Mouse (Mus musculus) gastrocnemius, adult 18-20 months (tissue): ENCODE measurements at regions not wholly inside any gene's neighbourhood (a gene's known extent, or its start where the extent isn't known, plus 50 kb on each side); places are given as distances from the start of the nearest gene placed in this dataset.

ENCODE experiments used
- DNase-seq: peaks from one replicate; pipeline ENCODE4 v3.0.0; 2021; ENCODE audit warnings: low spot score

GRCm38 (mm10) chr5:46488140-46488942 lies 630.9 kb upstream of the Lcorl start:
- DNase-seq, result no peak

GRCm38 (mm10) chr5:46486740-46487326 lies 629.4 kb upstream of the Lcorl start:
- DNase-seq, result no peak

- DNase-seq, result no peak
Measured at GRCm38 (mm10) chr5:46456356-46456755, 598.9 kb upstream of the Lcorl start.

- DNase-seq, result no peak
Measured at GRCm38 (mm10) chr5:46448274-46448673, 590.9 kb upstream of the Lcorl start.

GRCm38 (mm10) chr5:46445844-46446243 lies 588.4 kb upstream of the Lcorl start:
- no peak for DNase-seq

- no peak for DNase-seq
Measured at GRCm38 (mm10) chr5:46445122-46445521, 587.7 kb upstream of the Lcorl start.

- DNase-seq, result peak; percentile 11
Measured at GRCm38 (mm10) chr5:46443805-46444340, 586.5 kb upstream of the Lcorl start.

GRCm38 (mm10) chr5:46442600-46443248 lies 585.3 kb upstream of the Lcorl start:
- DNase-seq, result no peak

- no peak for DNase-seq
Measured at GRCm38 (mm10) chr5:46441716-46442115, 584.3 kb upstream of the Lcorl start.

- no peak for DNase-seq
Measured at GRCm38 (mm10) chr5:46431644-46432367, 574.4 kb upstream of the Lcorl start.

GRCm38 (mm10) chr5:46422738-46423137 lies 565.3 kb upstream of the Lcorl start:
- DNase-seq, result no peak

- DNase-seq, result no peak
Measured at GRCm38 (mm10) chr5:46406969-46407368, 549.6 kb upstream of the Lcorl start.

GRCm38 (mm10) chr5:46406404-46406803 lies 549.0 kb upstream of the Lcorl start:
- no peak for DNase-seq

- DNase-seq, result no peak
Measured at GRCm38 (mm10) chr5:46386591-46386990, 529.2 kb upstream of the Lcorl start.

- no peak for DNase-seq
Measured at GRCm38 (mm10) chr5:46367328-46367727, 509.9 kb upstream of the Lcorl start.

GRCm38 (mm10) chr5:46363661-46364060 lies 506.2 kb upstream of the Lcorl start:
- no peak for DNase-seq

- no peak for DNase-seq
Measured at GRCm38 (mm10) chr5:46361637-46362036, 504.2 kb upstream of the Lcorl start.

GRCm38 (mm10) chr5:46348448-46348847 lies 491.0 kb upstream of the Lcorl start:
- no peak for DNase-seq

GRCm38 (mm10) chr5:46347368-46348083 lies 490.1 kb upstream of the Lcorl start:
- peak; percentile 30 for DNase-seq

GRCm38 (mm10) chr5:46338461-46338860 lies 481.0 kb upstream of the Lcorl start:
- DNase-seq, result no peak

GRCm38 (mm10) chr5:46330880-46331279 lies 473.5 kb upstream of the Lcorl start:
- no peak for DNase-seq
